Mouse (Mus musculus): ENCODE measurements at regions not wholly inside any gene's neighbourhood (a gene's known extent, or its start where the extent isn't known, plus 50 kb on each side); places are given as distances from the start of the nearest gene placed in this dataset.

GRCm38 (mm10) chr8:99953876-99954275, 537.6 kb upstream of the Cdh8 start:
- no peak for ATAC-seq (replicated peaks in 1 of 2; ENCODE audit: insufficient read depth in 1 of 2, low FRiP score in 2 of 2, low TSS enrichment in 1 of 2, low read depth in 1 of 2, poor library complexity in 2 of 2, severe bottlenecking in 2 of 2)

- ATAC-seq (replicated peaks in 1 of 2; ENCODE audit: insufficient read depth in 1 of 2, low FRiP score in 2 of 2, low TSS enrichment in 1 of 2, low read depth in 1 of 2, poor library complexity in 2 of 2, severe bottlenecking in 2 of 2): no peak
Observed at GRCm38 (mm10) chr8:99933159-99933558, 516.9 kb upstream of the Cdh8 start.

Measured in hematopoietic stem cell, adult 5-6 weeks (primary cell).